Mouse (Mus musculus): ENCODE measurements around the gene Olfr1264.

The Olfr1264 gene

DNA sequence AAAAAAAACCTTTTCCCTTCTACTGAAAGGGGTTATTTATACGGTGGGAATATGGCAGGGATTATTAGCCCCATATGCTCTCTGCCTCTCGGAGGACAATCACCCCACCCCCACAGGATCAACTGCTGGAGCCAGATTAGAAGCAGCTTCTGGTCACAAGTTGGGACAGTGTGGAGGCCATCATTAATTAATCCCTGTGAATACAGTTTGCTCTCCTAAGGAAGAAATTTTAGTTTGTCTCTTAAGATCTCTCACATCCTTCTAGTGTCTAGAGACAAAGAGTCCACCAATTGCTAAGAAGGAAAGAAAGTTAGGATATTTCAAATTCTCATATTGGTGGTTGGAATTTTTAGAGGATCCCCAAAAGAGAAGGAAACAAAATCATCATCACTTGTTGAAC is at the start of gene Olfr1264:
Gene Olfr1264, minus strand, starts transcription at position 101 of the 400 bp plus-strand sequence.
- no peak for DNase-seq

DNA sequence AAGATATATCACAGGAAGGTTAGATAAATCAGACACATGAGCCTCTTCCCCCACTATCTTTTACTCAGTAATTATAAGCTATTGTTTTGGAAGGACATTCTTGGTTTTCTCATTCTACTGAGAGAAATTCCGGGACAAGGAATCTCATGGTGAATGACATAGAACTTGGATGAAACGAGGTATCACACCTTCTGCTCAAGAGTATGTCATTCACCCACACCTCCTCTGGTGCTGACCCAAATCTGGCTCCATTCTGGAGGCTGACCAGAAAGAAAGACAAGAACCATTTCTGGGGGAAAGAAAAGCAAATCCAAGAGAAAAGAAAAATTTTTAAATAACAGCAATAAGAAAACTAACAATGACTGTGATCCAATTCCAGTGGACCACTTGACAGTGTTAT is 44.7 kb upstream of the Olfr1264 start:
- no peak for DNase-seq

DNA sequence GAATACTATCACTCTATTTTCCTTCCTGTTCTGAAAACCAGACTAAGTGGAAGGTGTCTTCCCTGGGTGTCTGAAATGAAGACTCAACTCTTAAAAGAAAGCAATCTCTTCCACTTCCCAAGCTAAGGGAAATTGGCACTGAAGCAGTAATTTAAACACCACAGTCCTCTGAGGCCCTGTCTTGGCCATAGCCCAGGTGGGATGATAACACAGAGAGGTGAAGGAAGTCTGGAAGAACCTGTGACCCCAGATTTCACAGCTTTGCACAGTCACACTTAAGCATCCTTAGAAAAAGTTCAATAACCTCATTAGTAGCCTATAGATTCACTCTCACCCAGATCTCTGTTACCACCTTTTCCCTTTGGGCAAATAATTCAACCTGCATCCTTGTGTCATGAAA is 38.1 kb upstream of the Olfr1264 start, which contains the start of gene Olfr140:
Gene Olfr140, minus strand, starts transcription at position 101 of the 400 bp plus-strand sequence.
- no peak for DNase-seq

DNA sequence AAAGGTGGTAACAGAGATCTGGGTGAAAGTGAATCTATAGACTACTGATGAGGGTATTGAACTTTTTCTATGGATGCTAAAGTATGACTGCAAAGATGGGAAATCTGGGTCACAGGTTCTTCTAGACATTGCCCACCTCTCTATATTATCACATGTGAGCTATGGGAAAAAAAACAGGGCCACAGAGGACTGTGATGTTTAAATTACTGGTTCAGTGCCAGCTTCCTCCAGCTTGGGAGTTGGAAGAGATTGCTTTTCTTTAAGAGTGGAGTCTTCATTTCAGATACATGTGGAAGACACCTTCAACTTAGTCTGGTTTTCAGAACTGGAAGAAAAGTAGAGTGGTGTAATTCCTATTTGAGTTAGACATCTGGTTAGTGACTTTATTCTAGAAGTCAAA is 9.7 kb upstream of the Olfr1264 start, which contains the start of gene Olfr1265:
Gene Olfr1265, plus strand, starts transcription at position 301 of the 400 bp plus-strand sequence.
- DNase-seq: no peak

DNA sequence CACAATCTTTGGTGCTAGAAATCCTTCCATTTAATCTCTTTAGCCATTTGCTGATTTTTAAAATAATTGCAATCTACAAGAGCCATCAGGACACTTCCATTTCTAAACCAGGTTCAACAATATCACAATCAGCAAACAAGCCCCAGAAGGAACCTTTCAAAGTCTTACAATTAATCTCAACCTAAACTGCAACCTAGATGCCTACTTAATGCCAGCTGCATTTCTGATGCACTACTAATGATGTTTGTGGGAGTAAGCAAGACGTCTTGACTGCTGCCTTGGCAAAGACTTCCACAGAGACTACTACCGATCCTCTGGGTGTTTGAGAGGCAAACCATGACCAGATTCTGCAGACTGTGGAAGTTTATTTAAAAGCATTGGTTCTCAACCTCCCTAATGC is 13.5 kb downstream of the Olfr1264 start, which contains the start of gene Olfr1263:
Gene Olfr1263, plus strand, starts transcription at position 301 of the 400 bp plus-strand sequence.
- DNase-seq: no peak

DNA sequence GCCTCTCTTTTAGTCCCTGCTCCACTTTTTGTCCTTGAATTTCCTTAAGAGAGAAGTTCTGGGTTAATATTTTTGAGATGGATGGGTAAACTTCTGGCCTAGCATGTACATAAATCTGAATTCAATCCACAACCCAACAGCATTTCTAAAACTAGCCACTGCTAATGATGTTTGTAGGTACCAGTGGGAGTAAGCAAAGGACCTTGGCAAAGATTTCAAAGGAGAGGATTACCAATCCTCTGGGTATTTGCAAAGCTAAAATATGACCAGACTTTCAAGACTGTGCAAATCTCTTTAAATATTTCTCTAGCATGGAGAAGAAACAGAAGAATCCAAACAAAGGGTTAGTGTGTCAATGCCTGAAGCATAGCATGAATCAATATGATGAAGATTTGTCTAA is 25.5 kb downstream of the Olfr1264 start, which contains the start of gene Olfr1262:
Gene Olfr1262, plus strand, starts transcription at position 301 of the 400 bp plus-strand sequence.
- DNase-seq: no peak

DNA sequence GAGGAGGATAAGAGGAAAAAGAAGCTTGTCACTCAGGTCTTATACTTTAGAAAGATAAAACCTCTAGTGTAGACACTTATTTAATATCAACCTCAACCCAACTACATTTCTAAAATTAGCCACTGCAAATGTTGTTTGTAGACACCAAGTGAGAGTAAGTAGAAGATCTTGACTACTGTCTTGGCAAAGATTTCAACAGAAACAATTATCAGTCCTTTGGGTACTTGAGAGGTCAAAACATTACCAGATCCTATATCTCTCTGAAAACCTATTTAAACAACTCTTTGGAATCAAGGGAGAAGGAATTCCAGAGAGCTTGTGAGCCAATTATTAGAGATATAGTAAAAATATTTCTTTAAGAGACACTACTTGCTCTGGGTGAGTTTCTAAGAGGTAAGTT is 34.5 kb downstream of the Olfr1264 start, which contains the start of gene Olfr1261:
Gene Olfr1261, plus strand, starts transcription at position 301 of the 400 bp plus-strand sequence.
- DNase-seq: no peak

DNA sequence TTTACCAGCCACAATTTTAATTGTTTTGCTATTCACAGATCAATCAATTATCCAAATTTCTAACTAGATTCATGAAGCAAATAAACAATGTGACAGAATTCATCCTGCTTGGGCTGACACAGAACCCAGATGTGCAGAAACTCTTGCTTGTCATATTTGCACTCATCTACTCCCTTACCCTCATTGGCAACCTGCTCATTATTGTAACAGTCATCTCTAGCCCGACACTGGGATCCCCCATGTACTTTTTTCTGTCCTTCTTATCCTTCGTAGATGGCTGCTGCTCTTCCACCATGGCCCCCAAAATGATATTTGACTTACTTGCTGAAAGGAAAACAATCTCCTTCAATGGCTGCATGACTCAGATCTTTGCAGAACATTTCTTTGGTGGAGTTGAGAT is 47.7 kb downstream of the Olfr1264 start:
- no peak for DNase-seq

DNA sequence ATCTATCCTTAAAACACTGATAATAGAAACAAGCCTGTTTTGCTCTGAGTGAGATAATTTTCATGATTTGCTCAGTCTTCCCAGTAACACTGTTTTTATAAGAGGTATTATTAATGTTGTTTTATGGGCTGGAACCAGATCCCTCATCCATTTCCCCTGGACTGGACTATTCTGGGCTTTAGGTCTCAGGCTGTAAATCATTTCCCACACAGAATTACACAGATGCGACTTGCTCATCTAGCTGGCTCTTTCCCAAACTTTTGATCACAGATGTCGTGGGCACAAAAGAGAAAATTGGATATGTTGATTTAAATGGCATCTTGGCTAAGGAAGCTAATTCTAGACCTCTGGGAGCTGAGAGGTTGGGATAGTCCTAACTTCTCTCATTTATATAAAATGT is 51.2 kb downstream of the Olfr1264 start, which contains the start of gene Olfr1260:
Gene Olfr1260, plus strand, starts transcription at position 157 of the 400 bp plus-strand sequence.
- DNase-seq: no peak
